Mouse (Mus musculus): Measurements from ENCODE around the gene Sema4b. TPM values are rescaled to one million over a fixed set of nuclear protein-coding genes. Genes with fewer than 3 reads are reported as not detected.
A peak's percentile ranks its signal among the peaks of the same experiment; 100 is the strongest.

Sema4b gene
- polyA plus RNA-seq, 1 experiment from 2014 or later = 21.9 TPM

GRCm38 (mm10) chr7:80189147-80189933, 2.7 kb downstream of the Sema4b start:
- peak overlapping the region; percentile 67 for H3K27ac ChIP-seq
- WGBS = 35% methylated on average over 11 of the region's 11 CpGs

GRCm38 (mm10) chr7:80191455-80191854, 4.8 kb downstream of the Sema4b start:
- ATAC-seq (replicated peaks; ENCODE audit: low FRiP score) = peak; percentile 24; the same call in 1 of the 2 replicates
- Histone ChIP-seq H3K4me3 (replicated peaks) (no peak overlapping the region), H3K9me3 (replicated peaks) (no peaks in the 10 kb centered on the region), H3K27me3 (no peaks in the 10 kb centered on the region), H3K4me1 (peaks cover 72% of the 10 kb centered on the region), H3K4me2 (peak overlapping the region; percentile 63; the same call in 1 of the 2 replicates), H3K36me3 (no peaks in the 10 kb centered on the region), H3K9ac (no peak overlapping the region), H3K27ac (peak overlapping the region; percentile 93)
- 50% methylated on average over 5 of the region's 5 CpGs for WGBS

More at GRCm38 (mm10) chr7:80189147-80189933, 2.7 kb downstream of the Sema4b start:
- Histone ChIP-seq H3K9me3 (replicated peaks) (no peaks in the 10 kb centered on the region), H3K4me2 (peak overlapping the region; percentile 17; the same call in 1 of the 2 replicates), H3K27me3 (no peaks in the 10 kb centered on the region), H3K4me1 (peaks cover 83% of the 10 kb centered on the region), H3K9ac (no peak overlapping the region), H3K4me3 (replicated peaks) (no peak overlapping the region), H3K36me3 (no peaks in the 10 kb centered on the region)
- no peak for ATAC-seq (replicated peaks; ENCODE audit: low FRiP score)

- Histone ChIP-seq H3K4me3 (replicated peaks) (peak overlapping the region; percentile 32), H3K4me1 (peaks cover 69% of the 10 kb centered on the region)
- 8% methylated on average over 16 of the region's 16 CpGs for WGBS
Measured at GRCm38 (mm10) chr7:80192226-80193061, 5.8 kb downstream of the Sema4b start.

GRCm38 (mm10) chr7:80193941-80194739, 7.5 kb downstream of the Sema4b start:
- ATAC-seq (replicated peaks; ENCODE audit: low FRiP score) = no peak
- Histone ChIP-seq H3K9ac (no peak overlapping the region), H3K36me3 (no peaks in the 10 kb centered on the region), H3K27me3 (no peaks in the 10 kb centered on the region), H3K4me1 (peaks cover 61% of the 10 kb centered on the region), H3K27ac (no peak overlapping the region), H3K4me3 (replicated peaks) (no peak overlapping the region), H3K4me2 (no peak overlapping the region), H3K9me3 (replicated peaks) (no peaks in the 10 kb centered on the region)
- WGBS = 74% methylated on average over 13 of the region's 13 CpGs

More at GRCm38 (mm10) chr7:80192226-80193061, 5.8 kb downstream of the Sema4b start:
- Histone ChIP-seq H3K27me3 (no peaks in the 10 kb centered on the region), H3K27ac (peak overlapping the region; percentile 93), H3K9me3 (replicated peaks) (no peaks in the 10 kb centered on the region), H3K4me2 (peak overlapping the region; percentile 63), H3K9ac (peak overlapping the region; percentile 42), H3K36me3 (no peaks in the 10 kb centered on the region)
- ATAC-seq (replicated peaks; ENCODE audit: low FRiP score) = peak; percentile 87

- Histone ChIP-seq H3K9me3 (replicated peaks) (no peaks in the 10 kb centered on the region), H3K27ac (no peak overlapping the region), H3K4me3 (replicated peaks) (no peak overlapping the region), H3K4me1 (peaks cover 65% of the 10 kb centered on the region), H3K27me3 (no peaks in the 10 kb centered on the region), H3K36me3 (no peaks in the 10 kb centered on the region), H3K4me2 (no peak overlapping the region), H3K9ac (no peak overlapping the region)
- WGBS = 96% methylated on average over 5 of the region's 5 CpGs
- no peak for ATAC-seq (replicated peaks; ENCODE audit: low FRiP score)
Measured at GRCm38 (mm10) chr7:80195146-80195545, 8.5 kb downstream of the Sema4b start.

GRCm38 (mm10) chr7:80195576-80196263, 9.1 kb downstream of the Sema4b start:
- 89% methylated on average over 10 of the region's 11 CpGs for WGBS
- Histone ChIP-seq H3K4me2 (no peak overlapping the region), H3K27ac (no peak overlapping the region), H3K4me1 (peaks cover 65% of the 10 kb centered on the region), H3K9ac (no peak overlapping the region), H3K4me3 (replicated peaks) (no peak overlapping the region), H3K36me3 (no peaks in the 10 kb centered on the region), H3K27me3 (no peaks in the 10 kb centered on the region), H3K9me3 (replicated peaks) (no peaks in the 10 kb centered on the region)
- no peak for ATAC-seq (replicated peaks; ENCODE audit: low FRiP score)

GRCm38 (mm10) chr7:80197371-80197770, 10.7 kb downstream of the Sema4b start:
- ATAC-seq (replicated peaks; ENCODE audit: low FRiP score) = no peak
- H3K27me3 ChIP-seq = no peaks in the 10 kb centered on the region
- H3K9me3 ChIP-seq (replicated peaks) = no peaks in the 10 kb centered on the region
- peak overlapping the region; percentile 78 for H3K4me2 ChIP-seq
- WGBS = 15% methylated on average over 4 of the region's 4 CpGs
- peak overlapping the region; percentile 94 for H3K27ac ChIP-seq
- H3K36me3 ChIP-seq = peaks cover 6% of the 10 kb centered on the region; the same call in 1 of the 2 replicates
- H3K4me3 ChIP-seq (replicated peaks) = peak overlapping the region; percentile 64
- H3K4me1 ChIP-seq = peaks cover 57% of the 10 kb centered on the region
- peak overlapping the region; percentile 73; the same call in 1 of the 2 replicates for H3K9ac ChIP-seq

GRCm38 (mm10) chr7:80197941-80198778, 11.5 kb downstream of the Sema4b start:
- Histone ChIP-seq H3K27ac (peak overlapping the region; percentile 94), H3K4me2 (peak overlapping the region; percentile 78), H3K4me1 (peaks cover 57% of the 10 kb centered on the region), H3K36me3 (peaks cover 7% of the 10 kb centered on the region; the same call in 1 of the 2 replicates), H3K9ac (peak overlapping the region; percentile 73), H3K4me3 (replicated peaks) (peak overlapping the region; percentile 64), H3K27me3 (no peaks in the 10 kb centered on the region), H3K9me3 (replicated peaks) (no peaks in the 10 kb centered on the region)
- ATAC-seq (replicated peaks; ENCODE audit: low FRiP score) = peak; percentile 93
- WGBS = under 1% methylated on average over 70 of the region's 74 CpGs

GRCm38 (mm10) chr7:80198863-80199262, 12.2 kb downstream of the Sema4b start:
- peak overlapping the region; percentile 78 for H3K4me2 ChIP-seq
- peak overlapping the region; percentile 94 for H3K27ac ChIP-seq
- peak overlapping the region; percentile 73 for H3K9ac ChIP-seq
- H3K4me1 ChIP-seq = peaks cover 59% of the 10 kb centered on the region
- peaks cover 7% of the 10 kb centered on the region; the same call in 1 of the 2 replicates for H3K36me3 ChIP-seq
- H3K4me3 ChIP-seq (replicated peaks) = peak overlapping the region; percentile 64
- WGBS = 0% methylated on average over 11 of the region's 11 CpGs
- ATAC-seq (replicated peaks; ENCODE audit: low FRiP score) = peak; percentile 9; the same call in 1 of the 2 replicates
- no peaks in the 10 kb centered on the region for H3K9me3 ChIP-seq (replicated peaks)
- H3K27me3 ChIP-seq = no peaks in the 10 kb centered on the region

- peak overlapping the region; percentile 64 for H3K4me3 ChIP-seq (replicated peaks)
- H3K27ac ChIP-seq = peak overlapping the region; percentile 94
- peaks cover 59% of the 10 kb centered on the region for H3K4me1 ChIP-seq
- peak overlapping the region; percentile 73 for H3K9ac ChIP-seq
- ATAC-seq (replicated peaks; ENCODE audit: low FRiP score) = no peak
- H3K4me2 ChIP-seq = peak overlapping the region; percentile 78
- no peaks in the 10 kb centered on the region for H3K9me3 ChIP-seq (replicated peaks)
- H3K27me3 ChIP-seq = no peaks in the 10 kb centered on the region
- WGBS = 26% methylated on average over 6 of the region's 6 CpGs
- H3K36me3 ChIP-seq = peaks cover 7% of the 10 kb centered on the region; the same call in 1 of the 2 replicates
Measured at GRCm38 (mm10) chr7:80199286-80199685, 12.6 kb downstream of the Sema4b start.
